Mouse (Mus musculus) myocyte (in vitro differentiated cells): Measurements from ENCODE around the gene Adi1. TPM values are rescaled to one million over a fixed set of nuclear protein-coding genes. Genes with fewer than 3 reads are reported as not detected.

Experiments
- H3K27me3 ChIP-seq: one replicate; pipeline ENCODE4 v1.6.1; 2011; ENCODE audit not compliant: control insufficient read depth, insufficient read depth, insufficient read length
- H3K36me3 ChIP-seq: one replicate; pipeline ENCODE4 v1.6.1; 2011; ENCODE audit not compliant: control insufficient read depth, insufficient read depth
- H3K4me2 ChIP-seq: one replicate; pipeline ENCODE4 v1.6.1; 2011; ENCODE audit warnings: low read depth, control low read depth
- H3K4me3 ChIP-seq: one replicate; pipeline ENCODE4 v1.5.1; 2011; ENCODE audit warnings: mild to moderate bottlenecking, control low read depth, moderate library complexity
- H3K79me2 ChIP-seq: one replicate; pipeline ENCODE4 v1.6.1; 2011; ENCODE audit not compliant: control insufficient read depth, insufficient read depth
- H3ac ChIP-seq: one replicate; pipeline ENCODE4 v1.6.1; 2011; ENCODE audit not compliant: control insufficient read depth, insufficient read length
- CEBPB ChIP-seq: IDR thresholded peaks from 2 replicates; pipeline ENCODE4 v1.6.1; 2011; ENCODE audit warnings: mild to moderate bottlenecking, moderate library complexity; ENCODE audit not compliant: poor library complexity, insufficient read depth, severe bottlenecking
- E2F4 ChIP-seq: IDR thresholded peaks from one replicate; pipeline ENCODE4 v1.6.1; 2011; ENCODE audit warnings: mild to moderate bottlenecking, control low read depth, moderate library complexity; ENCODE audit not compliant: insufficient read depth
- MAX ChIP-seq: IDR thresholded peaks from one replicate; pipeline ENCODE4 v1.6.1; 2011; ENCODE audit warnings: low read depth, mild to moderate bottlenecking, control low read depth
- MYOD1 ChIP-seq, 3 experiments: IDR thresholded peaks; one replicate each; pipeline ENCODE4 v1.6.1; 2011; ENCODE audit warnings: control low read depth in 2 of 3, low read depth in 2 of 3, mild to moderate bottlenecking in 2 of 3, moderate library complexity in 1 of 3; ENCODE audit not compliant: insufficient read length in 2 of 3, control insufficient read depth in 1 of 3
- MYOG ChIP-seq, 3 experiments: IDR thresholded peaks; one replicate each; pipeline ENCODE4 v1.6.1; 2011; ENCODE audit warnings: control low read depth in 2 of 3, low read depth in 2 of 3, mild to moderate bottlenecking in 2 of 3; ENCODE audit not compliant: insufficient read length in 2 of 3, control insufficient read depth in 1 of 3, insufficient read depth in 1 of 3
- POLR2A ChIP-seq: IDR thresholded peaks from one replicate; pipeline ENCODE4 v1.6.1; 2011; ENCODE audit warnings: low read depth, mild to moderate bottlenecking, control low read depth, moderate library complexity; ENCODE audit not compliant: insufficient read length
- POLR2AphosphoS2 ChIP-seq: IDR thresholded peaks from one replicate; pipeline ENCODE4 v1.6.1; 2011; ENCODE audit warnings: low read depth, control low read depth; ENCODE audit not compliant: insufficient read length
- REST ChIP-seq: IDR thresholded peaks from one replicate; pipeline ENCODE4 v1.6.1; 2011; ENCODE audit warnings: mild to moderate bottlenecking, control low read depth, moderate library complexity; ENCODE audit not compliant: insufficient read depth, insufficient read length
- SRF ChIP-seq: IDR thresholded peaks from one replicate; pipeline ENCODE4 v1.6.1; 2011; ENCODE audit warnings: low read depth; ENCODE audit not compliant: control insufficient read depth, insufficient read length
- TCF12 ChIP-seq: IDR thresholded peaks from one replicate; pipeline ENCODE4 v1.6.1; 2011; ENCODE audit warnings: mild to moderate bottlenecking, control low read depth; ENCODE audit not compliant: poor library complexity, insufficient read depth, severe bottlenecking
- TCF3 ChIP-seq: IDR thresholded peaks from one replicate; pipeline ENCODE4 v1.6.1; 2011; ENCODE audit warnings: low read depth, control low read depth; ENCODE audit not compliant: insufficient read length
- USF1 ChIP-seq: IDR thresholded peaks from one replicate; pipeline ENCODE4 v1.6.1; 2011; ENCODE audit warnings: low read depth, mild to moderate bottlenecking, control low read depth, moderate library complexity
- polyA plus RNA-seq: library from polyadenylated mRNA; unstranded; fragments of >200 nt; fragmentation: generic; extraction: Trizol; gene quantifications from one replicate; pipeline ENCODE4 v1.2.1, GENCODE M21; 2012; ENCODE audit warnings: missing spikeins

Adi1 gene
- polyA plus RNA-seq, 1 experiment, result 18.1 TPM

- no peak for TF ChIP-seq SRF
- TF ChIP-seq USF1, result no peak
- no peak for TF ChIP-seq POLR2A
Observed at GRCm38 (mm10) chr12:28662628-28663027, 12.4 kb upstream of the Adi1 start.

GRCm38 (mm10) chr12:28666734-28667133 is 8.3 kb upstream of the Adi1 start:
- no peak overlapping the region for H3ac ChIP-seq
- H3K4me2 ChIP-seq, result no peak overlapping the region
- no peak overlapping the region for H3K4me3 ChIP-seq
- H3K79me2 ChIP-seq, result no peaks in the 10 kb centered on the region
- no peaks in the 10 kb centered on the region for H3K27me3 ChIP-seq
- TF ChIP-seq CEBPB (no peak), TCF12 (no peak), USF1 (no peak), MYOD1 (IDR thresholded peaks at IDR 0.05; ENCODE audit: control insufficient read depth in 1 of 3, insufficient read length in 2 of 3, low read depth in 2 of 3) (no peak), E2F4 (no peak), POLR2A (no peak), SRF (no peak), TCF3 (no peak), MYOG (IDR thresholded peaks at IDR 0.05; ENCODE audit: control insufficient read depth in 1 of 3, insufficient read depth in 1 of 3, insufficient read length in 2 of 3, low read depth in 2 of 3) (no peak), MAX (no peak), POLR2AphosphoS2 (no peak), REST (no peak)
- H3K36me3 ChIP-seq, result no peaks in the 10 kb centered on the region

More at GRCm38 (mm10) chr12:28662628-28663027, 12.4 kb upstream of the Adi1 start:
- H3K4me2 ChIP-seq, result no peak overlapping the region
- no peaks in the 10 kb centered on the region for H3K27me3 ChIP-seq
- H3K36me3 ChIP-seq, result no peaks in the 10 kb centered on the region
- no peaks in the 10 kb centered on the region for H3K79me2 ChIP-seq
- no peak overlapping the region for H3K4me3 ChIP-seq
- H3ac ChIP-seq, result no peak overlapping the region

GRCm38 (mm10) chr12:28667287-28667686 is 7.7 kb upstream of the Adi1 start:
- Histone ChIP-seq H3K79me2 (no peaks in the 10 kb centered on the region), H3K4me2 (no peak overlapping the region), H3K4me3 (no peak overlapping the region), H3K36me3 (no peaks in the 10 kb centered on the region), H3K27me3 (no peaks in the 10 kb centered on the region), H3ac (no peak overlapping the region)
- TF ChIP-seq MAX (no peak), MYOG (IDR thresholded peaks at IDR 0.05; ENCODE audit: control insufficient read depth in 1 of 3, insufficient read depth in 1 of 3, insufficient read length in 2 of 3, low read depth in 2 of 3) (no peak), REST (no peak), TCF3 (no peak), TCF12 (no peak), MYOD1 (IDR thresholded peaks at IDR 0.05; ENCODE audit: control insufficient read depth in 1 of 3, insufficient read length in 2 of 3, low read depth in 2 of 3) (no peak), POLR2AphosphoS2 (no peak), SRF (no peak), E2F4 (no peak), USF1 (no peak), CEBPB (no peak), POLR2A (no peak)

GRCm38 (mm10) chr12:28674038-28674720 is 852 bp upstream of the Adi1 start:
- Histone ChIP-seq H3ac (no peak overlapping the region), H3K79me2 (no peaks in the 10 kb centered on the region), H3K27me3 (no peaks in the 10 kb centered on the region), H3K4me3 (peak overlapping the region; percentile 28), H3K36me3 (no peaks in the 10 kb centered on the region), H3K4me2 (no peak overlapping the region)
- no peak for TF ChIP-seq TCF12
- TF ChIP-seq REST, result no peak
- no peak for TF ChIP-seq SRF
- TF ChIP-seq USF1, result no peak
- TF ChIP-seq CEBPB, result no peak
- no peak for TF ChIP-seq POLR2A
- no peak for TF ChIP-seq MYOD1 (IDR thresholded peaks at IDR 0.05; ENCODE audit: control insufficient read depth in 1 of 3, insufficient read length in 2 of 3, low read depth in 2 of 3)
- no peak for TF ChIP-seq POLR2AphosphoS2
- no peak for TF ChIP-seq E2F4

- TF ChIP-seq MAX (no peak), MYOG (IDR thresholded peaks at IDR 0.05; ENCODE audit: control insufficient read depth in 1 of 3, insufficient read depth in 1 of 3, insufficient read length in 2 of 3, low read depth in 2 of 3) (no peak), POLR2AphosphoS2 (no peak), REST (no peak), POLR2A (no peak), CEBPB (no peak), TCF3 (no peak), USF1 (no peak), TCF12 (no peak)
- H3K4me3 ChIP-seq, result peak overlapping the region; percentile 28
- no peak overlapping the region for H3ac ChIP-seq
- H3K79me2 ChIP-seq, result no peaks in the 10 kb centered on the region
- peak overlapping the region; percentile 61 for H3K4me2 ChIP-seq
- H3K36me3 ChIP-seq, result no peaks in the 10 kb centered on the region
- H3K27me3 ChIP-seq, result no peaks in the 10 kb centered on the region
Observed at GRCm38 (mm10) chr12:28675925-28676209, 836 bp downstream of the Adi1 start.

GRCm38 (mm10) chr12:28684674-28685073 is 9.6 kb downstream of the Adi1 start:
- Histone ChIP-seq H3K27me3 (no peaks in the 10 kb centered on the region), H3K36me3 (no peaks in the 10 kb centered on the region), H3K4me3 (no peak overlapping the region), H3ac (no peak overlapping the region), H3K4me2 (no peak overlapping the region), H3K79me2 (no peaks in the 10 kb centered on the region)
- TF ChIP-seq USF1 (no peak), MYOD1 (IDR thresholded peaks at IDR 0.05; ENCODE audit: control insufficient read depth in 1 of 3, insufficient read length in 2 of 3, low read depth in 2 of 3) (no peak), POLR2AphosphoS2 (no peak), SRF (no peak), TCF12 (no peak), MAX (no peak), CEBPB (no peak), POLR2A (no peak), REST (no peak)
